Mouse (Mus musculus): ENCODE results near the gene Pyroxd2. TPM values are rescaled to one million over a fixed set of nuclear protein-coding genes. Genes with fewer than 3 reads are reported as not detected.

The Pyroxd2 gene
- 0.06 TPM for polyA plus RNA-seq (2012; fragmentation: generic; extraction: Trizol)
- long read RNA-seq, experiment 1, partial matches to known transcripts = 0 of 1 reads
- long read RNA-seq, experiment 1, other reads (novel, unspliced or antisense) = 1 of 1 reads
- long read RNA-seq, experiment 2 = 0 reads

DNA sequence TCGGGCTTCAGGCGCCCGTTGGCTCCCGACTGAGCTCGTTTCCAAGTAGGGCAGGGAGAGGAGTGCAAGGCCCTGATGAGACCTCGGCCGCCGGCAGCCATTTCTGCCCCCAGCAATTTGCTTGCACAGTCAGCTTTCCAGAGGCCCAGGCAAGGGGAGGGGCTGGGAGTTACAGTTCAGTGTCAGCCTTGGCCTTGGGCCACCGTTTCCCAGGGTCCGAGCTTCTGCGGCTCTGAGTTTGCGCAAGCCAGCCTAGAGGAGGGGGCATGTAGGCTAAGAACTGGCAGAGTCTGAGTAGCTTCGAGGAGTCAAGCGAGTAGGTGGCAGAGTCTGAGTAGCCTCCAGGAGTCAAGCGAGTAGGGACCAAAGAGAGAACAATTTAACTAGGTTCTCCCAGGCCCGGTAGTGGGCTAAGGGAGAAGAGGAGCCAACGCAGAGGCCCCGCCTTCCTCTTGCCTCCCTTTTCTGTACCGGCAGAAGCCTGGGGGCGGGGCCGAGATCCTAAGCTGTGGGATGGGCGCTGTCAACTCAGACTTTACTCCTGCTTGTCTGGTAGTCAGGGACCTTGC lies at the start of gene Pyroxd2:
Gene Pyroxd2, minus strand, starts transcription at position 413 of the 569 bp plus-strand sequence.
- Histone ChIP-seq H3K79me2 (ENCODE audit: control insufficient read depth, insufficient read depth) (no peaks in the 10 kb centered on the region), H3K36me3 (ENCODE audit: control insufficient read depth, insufficient read depth) (no peaks in the 10 kb centered on the region), H3ac (ENCODE audit: control insufficient read depth, insufficient read length, low read depth) (peak within 1 kb of the TSS; percentile 52), H3K27me3 (ENCODE audit: control insufficient read depth, insufficient read depth, insufficient read length) (no peaks in the 10 kb centered on the region), H3K4me3 (ENCODE audit: insufficient read depth, poor library complexity, severe bottlenecking) (peak within 1 kb of the TSS; percentile 6), H3K79me3 (ENCODE audit: low read depth) (no peaks in the 10 kb centered on the region)
- peak; percentile 19 for TF ChIP-seq CEBPB (IDR thresholded peaks at IDR 0.05; ENCODE audit: low read depth)
- no peak for TF ChIP-seq MYOG (IDR thresholded peaks at IDR 0.05; ENCODE audit: control insufficient read depth, extremely low read depth, insufficient read length)

DNA sequence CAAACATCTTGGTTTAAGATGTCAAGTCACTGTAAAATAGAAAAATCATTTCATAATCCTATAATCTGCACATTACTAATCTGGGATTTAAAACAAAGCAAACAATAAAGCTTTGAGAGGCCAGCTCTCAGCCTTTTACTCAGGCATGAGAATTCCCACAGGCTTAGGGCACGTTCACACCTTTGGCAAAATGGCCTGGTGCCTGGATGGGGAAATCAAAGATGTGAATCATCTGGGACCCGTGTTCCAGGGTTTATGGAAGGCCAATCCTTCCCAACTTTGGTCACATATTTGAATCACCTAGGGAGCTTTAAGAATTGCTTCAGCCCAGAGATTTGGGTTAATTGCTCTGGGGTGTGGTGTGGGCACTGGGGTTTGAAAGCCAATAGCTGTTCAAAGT lies 45.3 kb upstream of the Pyroxd2 start:
- Histone ChIP-seq H3K79me3 (ENCODE audit: low read depth) (no peaks in the 10 kb centered on the region), H3ac (ENCODE audit: control insufficient read depth, insufficient read length, low read depth) (no peak overlapping the region), H3K27me3 (ENCODE audit: control insufficient read depth, insufficient read depth, insufficient read length) (peaks cover 8% of the 10 kb centered on the region), H3K79me2 (ENCODE audit: control insufficient read depth, insufficient read depth) (no peaks in the 10 kb centered on the region), H3K4me3 (ENCODE audit: insufficient read depth, poor library complexity, severe bottlenecking) (no peak overlapping the region), H3K36me3 (ENCODE audit: control insufficient read depth, insufficient read depth) (no peaks in the 10 kb centered on the region)
- TF ChIP-seq MYOG (IDR thresholded peaks at IDR 0.05; ENCODE audit: control insufficient read depth, extremely low read depth, insufficient read length) (no peak), USF1 (IDR thresholded peaks at IDR 0.05; ENCODE audit: low read depth) (no peak), FOSL1 (IDR thresholded peaks at IDR 0.05; ENCODE audit: insufficient read depth, low read length, poor library complexity, severe bottlenecking) (no peak), CTCF (IDR thresholded peaks at IDR 0.05; ENCODE audit: control insufficient read depth, insufficient read depth, insufficient read length) (no peak), CEBPB (IDR thresholded peaks at IDR 0.05; ENCODE audit: low read depth) (no peak), MAX (IDR thresholded peaks at IDR 0.05) (no peak), MYOD1 (IDR thresholded peaks at IDR 0.05; ENCODE audit: control insufficient read depth, insufficient read length, low read depth) (no peak)

DNA sequence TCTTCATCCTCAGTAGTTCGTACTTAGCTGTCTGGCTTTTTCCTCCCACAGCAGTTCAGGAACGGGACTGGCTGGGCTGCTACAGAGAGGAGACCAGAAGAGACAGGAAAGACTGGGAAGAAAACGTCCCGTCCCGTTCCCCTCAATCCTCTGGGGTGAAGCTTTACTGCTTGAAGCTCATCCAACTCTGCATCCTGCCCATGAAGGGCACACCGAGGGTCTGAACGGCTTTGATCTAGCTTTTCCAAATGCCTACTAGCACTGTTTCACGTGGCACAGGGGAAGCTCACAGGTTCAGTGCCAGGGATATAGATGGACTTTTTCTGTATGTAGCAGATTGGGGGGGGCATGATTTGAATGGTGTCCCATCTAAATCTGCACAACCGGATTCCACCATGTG lies 43.2 kb upstream of the Pyroxd2 start:
- TF ChIP-seq CEBPB (IDR thresholded peaks at IDR 0.05; ENCODE audit: low read depth) (no peak), FOSL1 (IDR thresholded peaks at IDR 0.05; ENCODE audit: insufficient read depth, low read length, poor library complexity, severe bottlenecking) (no peak), MAX (IDR thresholded peaks at IDR 0.05) (no peak), MYOG (IDR thresholded peaks at IDR 0.05; ENCODE audit: control insufficient read depth, extremely low read depth, insufficient read length) (no peak), MYOD1 (IDR thresholded peaks at IDR 0.05; ENCODE audit: control insufficient read depth, insufficient read length, low read depth) (no peak), CTCF (IDR thresholded peaks at IDR 0.05; ENCODE audit: control insufficient read depth, insufficient read depth, insufficient read length) (no peak), USF1 (IDR thresholded peaks at IDR 0.05; ENCODE audit: low read depth) (no peak)
- no peaks in the 10 kb centered on the region for H3K36me3 ChIP-seq (ENCODE audit: control insufficient read depth, insufficient read depth)
- H3K79me3 ChIP-seq (ENCODE audit: low read depth) = no peaks in the 10 kb centered on the region
- H3K4me3 ChIP-seq (ENCODE audit: insufficient read depth, poor library complexity, severe bottlenecking) = no peak overlapping the region
- peaks cover 15% of the 10 kb centered on the region for H3K27me3 ChIP-seq (ENCODE audit: control insufficient read depth, insufficient read depth, insufficient read length)
- no peak overlapping the region for H3ac ChIP-seq (ENCODE audit: control insufficient read depth, insufficient read length, low read depth)
- H3K79me2 ChIP-seq (ENCODE audit: control insufficient read depth, insufficient read depth) = no peaks in the 10 kb centered on the region

DNA sequence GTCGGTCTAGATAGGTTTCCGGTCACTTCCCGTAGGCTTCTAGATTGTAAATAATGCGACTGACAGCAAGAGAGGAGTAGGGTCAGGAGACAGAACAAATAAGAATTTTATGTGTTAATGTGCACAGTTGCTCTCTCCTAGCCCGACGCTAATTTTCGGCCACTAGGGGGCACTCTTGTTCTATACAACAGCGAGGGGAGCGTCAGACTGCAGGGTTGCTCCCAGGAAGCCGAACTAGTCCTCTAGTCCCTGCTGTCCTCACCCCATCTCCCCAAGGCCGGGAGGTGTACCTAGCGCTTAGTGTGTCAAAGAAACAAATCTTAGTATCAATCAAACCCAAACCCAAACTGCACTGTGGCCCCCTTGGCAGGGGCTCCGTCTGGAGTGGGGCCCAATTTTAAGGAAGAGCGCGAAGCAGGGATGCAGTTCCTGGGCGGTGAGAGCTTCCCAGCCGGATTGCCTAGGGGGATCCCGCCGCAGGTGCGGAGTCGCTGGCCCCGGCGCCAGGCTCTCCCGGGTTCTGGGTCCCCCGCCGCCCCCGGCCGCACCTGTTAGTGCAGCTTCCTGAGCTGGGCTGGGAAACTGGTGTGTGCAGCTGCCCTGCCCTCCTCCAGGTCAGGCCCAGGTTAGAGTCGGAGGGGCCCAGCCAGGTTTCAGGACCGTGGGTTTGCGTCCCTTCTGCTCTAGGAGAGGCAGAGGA lies 42.5 kb upstream of the Pyroxd2 start:
- H3K79me3 ChIP-seq (ENCODE audit: low read depth) = no peaks in the 10 kb centered on the region
- no peak overlapping the region for H3ac ChIP-seq (ENCODE audit: control insufficient read depth, insufficient read length, low read depth)
- TF ChIP-seq CEBPB (IDR thresholded peaks at IDR 0.05; ENCODE audit: low read depth) (no peak), MAX (IDR thresholded peaks at IDR 0.05) (no peak), CTCF (IDR thresholded peaks at IDR 0.05; ENCODE audit: control insufficient read depth, insufficient read depth, insufficient read length) (peak; percentile 52), USF1 (IDR thresholded peaks at IDR 0.05; ENCODE audit: low read depth) (no peak), MYOG (IDR thresholded peaks at IDR 0.05; ENCODE audit: control insufficient read depth, extremely low read depth, insufficient read length) (no peak), MYOD1 (IDR thresholded peaks at IDR 0.05; ENCODE audit: control insufficient read depth, insufficient read length, low read depth) (no peak), FOSL1 (IDR thresholded peaks at IDR 0.05; ENCODE audit: insufficient read depth, low read length, poor library complexity, severe bottlenecking) (no peak)

DNA sequence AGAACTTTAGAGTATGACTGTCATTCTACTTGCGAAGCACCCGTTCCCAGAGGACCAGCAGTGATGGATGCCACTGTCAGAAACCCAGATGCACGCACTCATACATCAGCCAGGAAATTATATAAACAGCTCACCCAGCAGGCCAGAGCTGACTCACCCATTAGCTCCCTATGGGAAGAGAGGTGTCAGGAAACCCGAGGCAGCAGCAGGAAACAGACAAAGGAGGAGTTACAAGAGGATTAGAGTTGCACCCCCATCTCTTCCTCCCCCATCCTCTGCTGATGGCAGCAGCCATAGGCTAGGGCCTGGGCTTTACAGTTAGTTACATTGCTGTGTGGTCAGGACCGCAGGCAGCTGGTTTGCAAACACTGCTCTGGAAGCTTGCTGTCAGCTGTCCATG lies 35.7 kb upstream of the Pyroxd2 start:
- no peak overlapping the region for H3ac ChIP-seq (ENCODE audit: control insufficient read depth, insufficient read length, low read depth)
- TF ChIP-seq CEBPB (IDR thresholded peaks at IDR 0.05; ENCODE audit: low read depth) = no peak
- TF ChIP-seq MAX (IDR thresholded peaks at IDR 0.05) = no peak
- no peak for TF ChIP-seq MYOG (IDR thresholded peaks at IDR 0.05; ENCODE audit: control insufficient read depth, extremely low read depth, insufficient read length)
- TF ChIP-seq MYOD1 (IDR thresholded peaks at IDR 0.05; ENCODE audit: control insufficient read depth, insufficient read length, low read depth) = no peak
- TF ChIP-seq FOSL1 (IDR thresholded peaks at IDR 0.05; ENCODE audit: insufficient read depth, low read length, poor library complexity, severe bottlenecking) = no peak
- TF ChIP-seq CTCF (IDR thresholded peaks at IDR 0.05; ENCODE audit: control insufficient read depth, insufficient read depth, insufficient read length) = no peak
- no peak for TF ChIP-seq USF1 (IDR thresholded peaks at IDR 0.05; ENCODE audit: low read depth)
- H3K4me3 ChIP-seq (ENCODE audit: insufficient read depth, poor library complexity, severe bottlenecking) = no peak overlapping the region
- no peaks in the 10 kb centered on the region for H3K79me2 ChIP-seq (ENCODE audit: control insufficient read depth, insufficient read depth)
- H3K27me3 ChIP-seq (ENCODE audit: control insufficient read depth, insufficient read depth, insufficient read length) = peaks cover 31% of the 10 kb centered on the region
- no peaks in the 10 kb centered on the region for H3K79me3 ChIP-seq (ENCODE audit: low read depth)
- no peaks in the 10 kb centered on the region for H3K36me3 ChIP-seq (ENCODE audit: control insufficient read depth, insufficient read depth)

More for the DNA sequence above, 42.5 kb upstream of the Pyroxd2 start:
- H3K79me2 ChIP-seq (ENCODE audit: control insufficient read depth, insufficient read depth) = no peaks in the 10 kb centered on the region
- H3K36me3 ChIP-seq (ENCODE audit: control insufficient read depth, insufficient read depth) = no peaks in the 10 kb centered on the region
- H3K4me3 ChIP-seq (ENCODE audit: insufficient read depth, poor library complexity, severe bottlenecking) = no peak overlapping the region
- peaks cover 21% of the 10 kb centered on the region for H3K27me3 ChIP-seq (ENCODE audit: control insufficient read depth, insufficient read depth, insufficient read length)
